Mouse (Mus musculus): ENCODE data around the gene Fam178b. TPM values are rescaled to one million over a fixed set of nuclear protein-coding genes. Genes with fewer than 3 reads are reported as not detected.

Gene Fam178b
- polyA plus RNA-seq, 1 experiment from 2014 or later, result not detected

DNA sequence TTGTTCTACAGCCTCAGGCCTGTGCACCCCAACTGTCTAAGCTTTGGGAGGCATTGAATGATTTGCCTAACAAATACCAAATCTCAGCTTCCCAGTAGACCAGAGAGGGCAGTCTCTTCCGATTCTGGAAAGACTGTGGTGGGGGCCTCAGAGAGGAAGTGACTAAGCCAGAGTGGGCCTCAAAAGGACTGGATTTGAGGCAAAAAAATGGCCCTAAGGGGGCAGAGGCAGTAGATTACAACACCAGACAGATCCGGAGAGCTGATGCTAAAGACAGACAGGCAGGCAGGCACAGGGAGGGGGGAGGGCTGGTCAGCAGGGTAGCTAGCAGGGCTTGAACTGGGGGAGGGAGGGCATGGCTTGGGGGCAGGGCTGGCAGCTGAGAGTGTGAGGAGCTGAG lies 116.6 kb downstream of the Fam178b start:
- H3K4me2 ChIP-seq (replicated peaks), result no peak overlapping the region
- H3K36me3 ChIP-seq (replicated peaks; ENCODE audit: control insufficient read depth, insufficient read depth), result no peaks in the 10 kb centered on the region
- H3K4me1 ChIP-seq (replicated peaks; ENCODE audit: control insufficient read depth, insufficient read depth, low read length), result no peaks in the 10 kb centered on the region
- no peaks in the 10 kb centered on the region for H3K27me3 ChIP-seq (ENCODE audit: control insufficient read depth, insufficient read depth, low read length)
- H3K9ac ChIP-seq, result no peak overlapping the region
- no peak overlapping the region for H3K4me3 ChIP-seq (replicated peaks; ENCODE audit: low read length)
- DNase-seq (ENCODE audit: low spot score) (no peak), ATAC-seq (ENCODE audit: low FRiP score) (no peak)
- 26% methylated on average over 2 of the region's 2 CpGs for WGBS
- no peak overlapping the region for H3K27ac ChIP-seq
- H3K9me3 ChIP-seq (ENCODE audit: control insufficient read depth, low read length), result no peaks in the 10 kb centered on the region

DNA sequence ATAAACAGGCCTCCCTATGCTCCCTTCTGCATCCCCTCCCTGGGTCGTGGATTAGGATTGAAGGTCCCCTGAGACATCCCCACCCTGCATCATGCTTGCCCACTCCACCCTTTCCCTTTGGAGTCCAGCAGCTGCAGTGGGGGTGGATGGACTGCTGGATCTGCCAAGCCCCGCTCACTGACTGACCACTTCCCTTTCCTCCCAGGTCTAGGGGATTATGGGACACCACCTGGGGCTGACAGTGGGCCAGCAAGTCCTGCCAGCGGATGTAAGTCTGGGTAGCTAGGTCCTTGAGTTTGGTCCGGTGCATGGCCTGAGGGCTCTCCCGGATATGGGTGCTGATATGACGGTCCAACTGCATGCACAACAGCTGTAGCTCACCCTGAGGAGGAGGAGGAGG lies 118.9 kb downstream of the Fam178b start:
- Histone ChIP-seq H3K9ac (no peak overlapping the region), H3K36me3 (replicated peaks; ENCODE audit: control insufficient read depth, insufficient read depth) (no peaks in the 10 kb centered on the region), H3K27ac (no peak overlapping the region), H3K4me1 (replicated peaks; ENCODE audit: control insufficient read depth, insufficient read depth, low read length) (peaks cover 2% of the 10 kb centered on the region), H3K4me3 (replicated peaks; ENCODE audit: low read length) (no peak overlapping the region), H3K27me3 (ENCODE audit: control insufficient read depth, insufficient read depth, low read length) (no peaks in the 10 kb centered on the region), H3K4me2 (replicated peaks) (no peak overlapping the region), H3K9me3 (ENCODE audit: control insufficient read depth, low read length) (no peaks in the 10 kb centered on the region)
- no peak for DNase-seq (ENCODE audit: low spot score)
- ATAC-seq (ENCODE audit: low FRiP score), result no peak
- WGBS, result 85% methylated on average over 6 of the region's 6 CpGs

DNA sequence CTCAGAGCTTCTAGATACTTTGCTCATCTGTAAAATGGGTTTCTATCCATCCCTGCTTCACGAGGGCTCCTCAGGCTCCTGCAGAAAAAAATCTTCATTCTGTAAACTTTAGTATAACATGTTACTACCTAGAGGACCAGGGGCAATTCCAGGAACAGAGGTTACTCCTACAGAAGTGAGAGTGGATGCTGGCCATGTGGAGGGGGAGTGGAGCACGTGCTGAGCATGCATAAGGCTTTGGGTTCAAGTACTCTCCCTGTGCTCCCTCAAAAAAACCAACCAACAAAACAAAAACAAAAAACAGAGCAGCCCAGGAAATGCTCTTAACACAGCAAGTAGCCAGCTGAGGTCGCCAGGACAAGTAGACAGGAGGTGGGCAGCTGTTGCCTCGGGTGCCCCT lies 119.4 kb downstream of the Fam178b start:
- DNase-seq (ENCODE audit: low spot score), result no peak
- H3K9me3 ChIP-seq (ENCODE audit: control insufficient read depth, low read length), result no peaks in the 10 kb centered on the region
- no peak for ATAC-seq (ENCODE audit: low FRiP score)
- no peaks in the 10 kb centered on the region for H3K36me3 ChIP-seq (replicated peaks; ENCODE audit: control insufficient read depth, insufficient read depth)
- H3K27me3 ChIP-seq (ENCODE audit: control insufficient read depth, insufficient read depth, low read length), result no peaks in the 10 kb centered on the region
- no peak overlapping the region for H3K4me2 ChIP-seq (replicated peaks)
- WGBS, result 80% methylated on average over 4 of the region's 4 CpGs
- no peak overlapping the region for H3K9ac ChIP-seq
- no peak overlapping the region for H3K27ac ChIP-seq
- peaks cover 7% of the 10 kb centered on the region for H3K4me1 ChIP-seq (replicated peaks; ENCODE audit: control insufficient read depth, insufficient read depth, low read length)
- H3K4me3 ChIP-seq (replicated peaks; ENCODE audit: low read length), result no peak overlapping the region

DNA sequence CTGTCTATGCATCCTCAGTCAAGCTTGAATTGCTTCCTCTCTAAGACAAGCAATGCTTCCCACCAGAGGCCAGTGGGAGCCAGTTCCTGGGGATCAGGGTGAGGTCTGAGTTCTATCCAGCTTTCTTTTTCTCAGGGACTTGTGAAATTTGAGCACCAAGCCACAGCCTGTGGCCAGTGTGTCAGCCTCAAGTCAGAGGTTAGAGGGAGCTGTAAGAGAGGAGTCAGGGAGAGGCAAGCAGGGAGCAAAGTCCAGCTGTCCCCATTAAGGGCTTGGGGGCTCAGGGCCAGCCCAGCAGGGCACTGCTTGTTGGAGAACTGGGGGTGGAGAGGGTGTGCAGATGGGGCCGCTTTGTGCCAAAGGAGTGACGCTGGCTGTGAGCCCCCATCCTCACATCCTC lies 119.8 kb downstream of the Fam178b start:
- Histone ChIP-seq H3K4me1 (replicated peaks; ENCODE audit: control insufficient read depth, insufficient read depth, low read length) (peaks cover 9% of the 10 kb centered on the region), H3K9ac (no peak overlapping the region), H3K4me2 (replicated peaks) (no peak overlapping the region), H3K9me3 (ENCODE audit: control insufficient read depth, low read length) (no peaks in the 10 kb centered on the region), H3K36me3 (replicated peaks; ENCODE audit: control insufficient read depth, insufficient read depth) (no peaks in the 10 kb centered on the region), H3K27me3 (ENCODE audit: control insufficient read depth, insufficient read depth, low read length) (no peaks in the 10 kb centered on the region), H3K27ac (no peak overlapping the region), H3K4me3 (replicated peaks; ENCODE audit: low read length) (no peak overlapping the region)
- DNase-seq (ENCODE audit: low spot score) (no peak), ATAC-seq (ENCODE audit: low FRiP score) (no peak)
- 57% methylated on average over 2 of the region's 2 CpGs for WGBS

DNA sequence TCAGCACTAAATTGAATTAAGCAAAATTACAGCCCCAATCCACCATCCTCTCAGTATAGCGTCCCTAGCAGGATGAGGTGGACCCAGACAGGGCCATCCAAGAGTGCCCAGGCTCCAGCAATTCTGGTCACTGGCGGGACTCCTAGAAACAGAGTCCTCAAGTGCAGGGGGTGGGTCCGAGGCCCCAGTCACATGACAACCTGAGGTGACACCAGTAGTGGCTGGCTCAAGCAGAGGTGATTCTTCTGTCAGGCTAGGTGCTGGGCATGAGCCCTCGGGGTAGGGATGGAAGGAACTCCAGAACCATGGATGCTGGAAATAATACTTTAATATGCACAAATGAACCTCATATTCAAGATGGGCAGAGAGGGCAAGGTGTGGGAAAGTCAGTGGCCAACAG lies 120.6 kb downstream of the Fam178b start:
- Histone ChIP-seq H3K4me2 (replicated peaks) (no peak overlapping the region), H3K27ac (no peak overlapping the region), H3K9me3 (ENCODE audit: control insufficient read depth, low read length) (no peaks in the 10 kb centered on the region), H3K36me3 (replicated peaks; ENCODE audit: control insufficient read depth, insufficient read depth) (no peaks in the 10 kb centered on the region), H3K4me1 (replicated peaks; ENCODE audit: control insufficient read depth, insufficient read depth, low read length) (peaks cover 9% of the 10 kb centered on the region), H3K4me3 (replicated peaks; ENCODE audit: low read length) (no peak overlapping the region), H3K9ac (no peak overlapping the region), H3K27me3 (ENCODE audit: control insufficient read depth, insufficient read depth, low read length) (no peaks in the 10 kb centered on the region)
- DNase-seq (ENCODE audit: low spot score) (no peak), ATAC-seq (ENCODE audit: low FRiP score) (no peak)
- 68% methylated on average over 4 of the region's 4 CpGs for WGBS

DNA sequence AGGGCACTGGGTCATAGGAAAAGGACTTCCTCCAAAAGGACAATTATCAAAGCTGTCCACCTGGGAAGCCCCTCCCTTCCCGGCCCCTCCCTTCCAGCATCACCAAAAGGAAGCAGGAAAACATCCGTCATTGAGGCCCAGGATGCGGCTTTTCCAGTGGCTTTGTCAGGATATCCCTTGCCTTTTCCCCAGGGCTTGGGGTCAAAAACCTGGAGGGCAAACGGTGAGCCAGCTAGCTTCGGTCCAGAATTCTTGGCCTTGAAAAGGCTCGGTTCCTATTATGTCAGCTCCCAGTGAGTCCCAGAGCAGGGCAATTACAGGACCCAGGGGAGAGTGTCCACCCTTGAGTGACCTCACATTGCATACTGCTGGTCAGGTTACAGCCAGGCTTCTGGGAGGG lies 122.1 kb downstream of the Fam178b start:
- H3K27ac ChIP-seq, result no peak overlapping the region
- WGBS, result 56% methylated on average over 6 of the region's 6 CpGs
- no peak overlapping the region for H3K4me3 ChIP-seq (replicated peaks; ENCODE audit: low read length)
- ATAC-seq (ENCODE audit: low FRiP score) (no peak), DNase-seq (ENCODE audit: low spot score) (no peak)
- no peaks in the 10 kb centered on the region for H3K27me3 ChIP-seq (ENCODE audit: control insufficient read depth, insufficient read depth, low read length)
- H3K9me3 ChIP-seq (ENCODE audit: control insufficient read depth, low read length), result no peaks in the 10 kb centered on the region
- no peak overlapping the region for H3K4me2 ChIP-seq (replicated peaks)
- peaks cover 10% of the 10 kb centered on the region for H3K4me1 ChIP-seq (replicated peaks; ENCODE audit: control insufficient read depth, insufficient read depth, low read length)
- no peaks in the 10 kb centered on the region for H3K36me3 ChIP-seq (replicated peaks; ENCODE audit: control insufficient read depth, insufficient read depth)
- H3K9ac ChIP-seq, result no peak overlapping the region

DNA sequence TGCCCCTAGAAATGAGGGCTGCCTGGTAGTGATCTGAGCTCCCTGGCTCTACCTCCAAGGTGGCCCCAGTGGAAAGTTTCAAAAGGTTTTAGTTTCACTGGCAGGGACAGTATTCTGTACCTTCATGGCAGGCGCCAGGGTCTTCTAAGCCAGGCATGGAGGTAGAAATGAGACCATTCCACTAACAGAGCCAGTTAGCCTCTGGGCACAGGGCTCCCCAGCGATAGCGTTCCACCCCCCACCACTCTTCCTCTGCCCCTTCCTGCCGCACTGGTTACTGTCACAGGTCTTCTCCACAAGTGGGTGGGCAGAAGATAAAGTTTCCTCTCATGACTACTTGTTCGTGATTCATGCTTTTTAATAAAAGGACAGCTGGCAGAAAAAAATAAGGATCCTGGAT lies 123.1 kb downstream of the Fam178b start:
- DNase-seq (ENCODE audit: low spot score) (no peak), ATAC-seq (ENCODE audit: low FRiP score) (no peak)
- Histone ChIP-seq H3K36me3 (replicated peaks; ENCODE audit: control insufficient read depth, insufficient read depth) (peaks cover 5% of the 10 kb centered on the region), H3K4me2 (replicated peaks) (no peak overlapping the region), H3K27me3 (ENCODE audit: control insufficient read depth, insufficient read depth, low read length) (no peaks in the 10 kb centered on the region), H3K4me3 (replicated peaks; ENCODE audit: low read length) (no peak overlapping the region), H3K9me3 (ENCODE audit: control insufficient read depth, low read length) (no peaks in the 10 kb centered on the region), H3K27ac (no peak overlapping the region), H3K4me1 (replicated peaks; ENCODE audit: control insufficient read depth, insufficient read depth, low read length) (peaks cover 20% of the 10 kb centered on the region), H3K9ac (no peak overlapping the region)
- WGBS, result 76% methylated on average over 5 of the region's 5 CpGs

DNA sequence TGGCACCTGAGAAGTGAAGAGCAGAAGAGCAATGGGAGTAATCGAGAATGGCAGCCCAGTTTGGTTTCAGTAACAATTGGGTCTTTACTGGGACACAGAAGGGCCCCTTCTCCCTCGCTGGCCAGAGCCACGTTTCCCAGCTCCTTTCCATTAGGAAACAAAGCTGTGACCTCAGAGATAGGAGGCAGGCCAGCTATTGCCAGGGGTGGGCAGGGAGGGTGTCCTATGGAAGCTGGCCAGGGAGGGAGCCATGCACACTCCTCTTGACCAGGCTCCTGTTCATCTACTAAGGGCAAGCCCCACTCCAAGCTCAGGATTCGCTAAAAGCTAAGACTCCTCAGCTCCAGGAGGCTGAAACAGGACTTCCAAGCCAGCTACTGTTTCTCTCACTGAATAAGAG lies 123.7 kb downstream of the Fam178b start:
- 8% methylated on average over 4 of the region's 4 CpGs for whole genome bisulfite sequencing
- no peaks in the 10 kb centered on the region for H3K27me3 ChIP-seq (ENCODE audit: control insufficient read depth, insufficient read depth, low read length)
- no peaks in the 10 kb centered on the region for H3K9me3 ChIP-seq (ENCODE audit: control insufficient read depth, low read length)
- H3K9ac ChIP-seq, result no peak overlapping the region
- H3K36me3 ChIP-seq (replicated peaks; ENCODE audit: control insufficient read depth, insufficient read depth), result peaks cover 11% of the 10 kb centered on the region
- no peak for DNase-seq (ENCODE audit: low spot score)
- no peak for ATAC-seq (ENCODE audit: low FRiP score)
- peak overlapping the region; percentile 95 for H3K4me2 ChIP-seq (replicated peaks)
- H3K27ac ChIP-seq, result no peak overlapping the region
- H3K4me3 ChIP-seq (replicated peaks; ENCODE audit: low read length), result 0 out of 2 replicates have a peak overlapping the region, but pooled peaks have one; percentile 85
- peaks cover 27% of the 10 kb centered on the region for H3K4me1 ChIP-seq (replicated peaks; ENCODE audit: control insufficient read depth, insufficient read depth, low read length)

- no peaks in the 10 kb centered on the region for H3K9me3 ChIP-seq (ENCODE audit: control insufficient read depth, low read length)
- peaks cover 30% of the 10 kb centered on the region for H3K4me1 ChIP-seq (replicated peaks; ENCODE audit: control insufficient read depth, insufficient read depth, low read length)
- H3K27me3 ChIP-seq (ENCODE audit: control insufficient read depth, insufficient read depth, low read length), result no peaks in the 10 kb centered on the region
- under 1% methylated on average over 67 of the region's 69 CpGs for WGBS
- peak within 1 kb of the TSS; percentile 99 for H3K9ac ChIP-seq
- H3K4me3 ChIP-seq (replicated peaks; ENCODE audit: low read length), result peak within 1 kb of the TSS; percentile 85
- H3K36me3 ChIP-seq (replicated peaks; ENCODE audit: control insufficient read depth, insufficient read depth), result peaks cover 20% of the 10 kb centered on the region
- peak; percentile 47 for ATAC-seq (ENCODE audit: low FRiP score)
- peak within 1 kb of the TSS; percentile 95 for H3K4me2 ChIP-seq (replicated peaks)
- H3K27ac ChIP-seq, result peak within 1 kb of the TSS; percentile 99
- peak; percentile 78 for DNase-seq (ENCODE audit: low spot score)
Measured at GRCm38 (mm10) chr1:36558031-36558993, 124.7 kb downstream of the Fam178b start, which contains the start of gene Sema4c. Sema4c (minus strand) TSS chr1:36558349.
